Mouse (Mus musculus) bone marrow macrophage, adult 2 months (primary cell): ENCODE data around the gene Dtymk. TPM values are rescaled to one million over a fixed set of nuclear protein-coding genes. Genes with fewer than 3 reads are reported as not detected.

ENCODE experiments used
- H3K27ac ChIP-seq: 2 replicates; pipeline ENCODE4 v1.5.1; 2012; ENCODE audit warnings: low read depth, low read length; ENCODE audit not compliant: insufficient read depth
- H3K4me1 ChIP-seq: 2 replicates; pipeline ENCODE4 v1.6.1; 2012; ENCODE audit warnings: low read length; ENCODE audit not compliant: control insufficient read depth, insufficient read depth
- H3K4me3 ChIP-seq: 2 replicates; pipeline ENCODE4 v1.5.1; 2012; ENCODE audit warnings: mild to moderate bottlenecking, low read length, moderate library complexity; ENCODE audit not compliant: insufficient read depth
- CTCF ChIP-seq: IDR thresholded peaks from 2 replicates; pipeline ENCODE4 v1.5.1; 2012; ENCODE audit warnings: low read depth, mild to moderate bottlenecking, low read length, moderate library complexity
- POLR2A ChIP-seq: IDR thresholded peaks from 2 replicates; pipeline ENCODE4 v1.6.1; 2012; ENCODE audit warnings: mild to moderate bottlenecking, low read depth, low read length, borderline replicate concordance
- polyA plus RNA-seq: library from polyadenylated mRNA; stranded (reverse); fragments of >200 nt; gene quantifications from 2 replicates; pipeline ENCODE4 v1.2.4, GENCODE M21; 2012; ENCODE audit not compliant: missing spikeins, insufficient read depth, insufficient read length

Dtymk gene
- polyA plus RNA-seq, 1 experiment, result 36.8 TPM

- peak overlapping the region; percentile 72 for H3K27ac ChIP-seq
- TF ChIP-seq POLR2A (no peak), CTCF (0 out of 2 replicates have a peak, but pooled peaks have one; percentile 4)
These were observed 24.2 kb upstream of the Dtymk start for GRCm38 (mm10) chr1:93825771-93826539.

GRCm38 (mm10) chr1:93825105-93825674 lies 23.5 kb upstream of the Dtymk start:
- peak overlapping the region; percentile 72 for H3K27ac ChIP-seq
- H3K4me1 ChIP-seq, result peaks cover 14% of the 10 kb centered on the region
- peak overlapping the region; percentile 61 for H3K4me3 ChIP-seq
- TF ChIP-seq CTCF, result no peak
- no peak for TF ChIP-seq POLR2A

More at GRCm38 (mm10) chr1:93825771-93826539, 24.2 kb upstream of the Dtymk start:
- Histone ChIP-seq H3K4me1 (peaks cover 14% of the 10 kb centered on the region), H3K4me3 (peak overlapping the region; percentile 61)

GRCm38 (mm10) chr1:93824609-93825008 lies 22.9 kb upstream of the Dtymk start, which contains the start of gene D2hgdh:
TSS of gene D2hgdh (plus strand) at chr1:93824909.
- Histone ChIP-seq H3K4me1 (peaks cover 14% of the 10 kb centered on the region), H3K27ac (peak within 1 kb of the TSS; percentile 72), H3K4me3 (peak within 1 kb of the TSS; percentile 61)
- TF ChIP-seq POLR2A, result no peak
- no peak for TF ChIP-seq CTCF

GRCm38 (mm10) chr1:93823796-93824495 lies 22.2 kb upstream of the Dtymk start:
- H3K4me1 ChIP-seq, result peaks cover 18% of the 10 kb centered on the region
- H3K4me3 ChIP-seq, result no peak overlapping the region
- no peak overlapping the region for H3K27ac ChIP-seq
- no peak for TF ChIP-seq CTCF
- TF ChIP-seq POLR2A, result no peak

- peak overlapping the region; percentile 52; the same call in 1 of the 2 replicates for H3K27ac ChIP-seq
- peaks cover 21% of the 10 kb centered on the region for H3K4me1 ChIP-seq
- H3K4me3 ChIP-seq, result no peak overlapping the region
- no peak for TF ChIP-seq POLR2A
- no peak for TF ChIP-seq CTCF
These were observed 17.0 kb upstream of the Dtymk start for GRCm38 (mm10) chr1:93818722-93819121.

GRCm38 (mm10) chr1:93817823-93818532 lies 16.2 kb upstream of the Dtymk start:
- TF ChIP-seq POLR2A (no peak), CTCF (no peak)
- Histone ChIP-seq H3K4me1 (peaks cover 20% of the 10 kb centered on the region), H3K27ac (peak overlapping the region; percentile 52), H3K4me3 (no peak overlapping the region)

GRCm38 (mm10) chr1:93811495-93812039 lies 9.8 kb upstream of the Dtymk start:
- TF ChIP-seq CTCF (no peak), POLR2A (no peak)
- no peak overlapping the region for H3K4me3 ChIP-seq
- H3K4me1 ChIP-seq, result no peaks in the 10 kb centered on the region

GRCm38 (mm10) chr1:93810011-93810410 lies 8.3 kb upstream of the Dtymk start:
- no peak overlapping the region for H3K27ac ChIP-seq
- H3K4me3 ChIP-seq, result no peak overlapping the region
- peaks cover 5% of the 10 kb centered on the region for H3K4me1 ChIP-seq
- TF ChIP-seq POLR2A (no peak), CTCF (no peak)

More at GRCm38 (mm10) chr1:93811495-93812039, 9.8 kb upstream of the Dtymk start:
- no peak overlapping the region for H3K27ac ChIP-seq

GRCm38 (mm10) chr1:93808871-93809270 lies 7.1 kb upstream of the Dtymk start:
- Histone ChIP-seq H3K4me3 (no peak overlapping the region), H3K4me1 (peaks cover 8% of the 10 kb centered on the region), H3K27ac (no peak overlapping the region)
- TF ChIP-seq CTCF (no peak), POLR2A (no peak)
